Mouse (Mus musculus) hindbrain, embryonic 16.5 days (tissue): ENCODE data around the gene Golga2. TPM values are rescaled to one million over a fixed set of nuclear protein-coding genes. Genes with fewer than 3 reads are reported as not detected.
A peak's percentile ranks its signal among the peaks of the same experiment; 100 is the strongest.

Experiments
- ATAC-seq: fragments of 200-750 bp; cut with Nextera tagmentation; 2 replicates; pipeline ENCODE4 v1.8.0; 2017; ENCODE audit warnings: moderate TSS enrichment, moderate library complexity
- H3K27ac ChIP-seq: fragments of 300-500 bp; sonication (generic); 2 replicates; pipeline ENCODE4 v1.5.1; 2014; ENCODE audit warnings: low read depth, mild to moderate bottlenecking, control low read depth, low read length, moderate library complexity
- H3K27me3 ChIP-seq: fragments of 300-500 bp; sonication (generic); replicated peaks from 2 replicates; pipeline ENCODE4 v1.6.1; 2014; ENCODE audit warnings: low read length; ENCODE audit not compliant: control insufficient read depth, insufficient read depth
- H3K36me3 ChIP-seq: fragments of 300-500 bp; sonication (generic); 2 replicates; pipeline ENCODE4 v1.6.1; 2014; ENCODE audit warnings: mild to moderate bottlenecking, low read length, moderate library complexity, mixed read lengths; ENCODE audit not compliant: control insufficient read depth, insufficient read depth
- H3K4me1 ChIP-seq: fragments of 300-500 bp; sonication (generic); 2 replicates; pipeline ENCODE4 v1.6.1; 2014; ENCODE audit warnings: low read depth, low read length; ENCODE audit not compliant: control insufficient read depth, insufficient read depth
- H3K4me2 ChIP-seq: fragments of 300-500 bp; sonication (generic); 2 replicates; pipeline ENCODE4 v1.6.1; 2014; ENCODE audit warnings: mild to moderate bottlenecking, low read length, control low read depth, moderate library complexity
- H3K4me3 ChIP-seq: fragments of 300-500 bp; sonication (generic); 2 replicates; pipeline ENCODE4 v1.5.1; 2014; ENCODE audit warnings: mild to moderate bottlenecking, low read length, control low read depth, moderate library complexity
- H3K9ac ChIP-seq: fragments of 300-500 bp; sonication (generic); 2 replicates; pipeline ENCODE4 v1.6.1; 2014; ENCODE audit warnings: low read depth, mild to moderate bottlenecking, control low read depth, low read length, moderate library complexity
- H3K9me3 ChIP-seq: fragments of 300-500 bp; sonication (generic); 2 replicates; pipeline ENCODE4 v1.6.1; 2014; ENCODE audit warnings: mild to moderate bottlenecking, low read length, moderate library complexity; ENCODE audit not compliant: control insufficient read depth
- WGBS: fragments of 180-500 bp; shearing (Covaris S2); extraction: QIAGEN DNeasy Blood & Tissue Kit; methylation state at CpG from one replicate; pipeline ENCODE4 v1.1.7; 2014; 5-methylcytosine and 5-hydroxymethylcytosine counted together
- microRNA-seq: library from miRNA; unstranded; fragments of <30 nt; microRNA quantifications from one replicate; pipeline ENCODE4, GENCODE M21; 2017
- polyA plus RNA-seq: library from polyadenylated mRNA; unstranded; fragments of >200 nt; fragmentation: Nextera tagmentation; extraction: Ambion mirVana; gene quantifications from 2 replicates; pipeline ENCODE4 v1.2.1, GENCODE M21; 2015

Golga2 gene
- polyA plus RNA-seq, 1 experiment from 2014 or later = 25.5 TPM

DNA sequence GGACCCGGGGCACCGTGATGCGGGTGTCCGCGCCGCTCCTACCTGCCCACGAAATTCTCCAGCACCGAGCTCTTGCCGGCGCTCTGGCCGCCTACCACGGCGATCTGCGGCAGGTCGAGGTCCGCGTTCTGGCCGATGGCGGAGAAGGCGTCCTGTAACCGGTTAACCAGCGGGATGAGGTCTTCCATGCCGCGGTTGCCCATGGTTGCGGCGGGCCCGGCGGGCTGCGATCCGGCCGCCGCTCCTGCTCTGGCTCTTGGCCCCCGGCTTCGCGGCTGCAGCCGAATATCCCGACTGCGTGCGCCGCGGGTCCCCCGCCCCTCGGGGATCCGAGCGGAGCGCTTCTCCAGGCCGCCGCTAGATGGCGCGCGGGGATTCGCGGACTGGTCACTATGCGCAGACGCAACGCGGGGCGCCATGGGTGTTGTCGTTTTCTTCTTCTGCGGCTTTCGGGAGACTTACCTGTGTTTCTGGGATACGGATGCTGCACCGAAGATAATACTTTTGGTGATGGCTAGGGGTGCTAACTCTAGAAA lies 65.9 kb downstream of the Golga2 start, which contains the start of gene Dnm1:
Gene Dnm1, minus strand, starts transcription at position 332 of the 536 bp plus-strand sequence.
- Histone ChIP-seq H3K9me3 (no peaks in the 10 kb centered on the region), H3K36me3 (0 out of 2 replicates have a peak, but pooled peaks cover under 1% of the 10 kb centered on the region), H3K4me2 (peak within 1 kb of the TSS; percentile 80), H3K9ac (peak within 1 kb of the TSS; percentile 77), H3K4me1 (peaks cover 21% of the 10 kb centered on the region), H3K27ac (peak within 1 kb of the TSS; percentile 95), H3K4me3 (peak within 1 kb of the TSS; percentile 63), H3K27me3 (no peaks in the 10 kb centered on the region)
- whole genome bisulfite sequencing = 0% methylated on average over 51 of the region's 63 CpGs
- peak; percentile 70 for ATAC-seq

DNA sequence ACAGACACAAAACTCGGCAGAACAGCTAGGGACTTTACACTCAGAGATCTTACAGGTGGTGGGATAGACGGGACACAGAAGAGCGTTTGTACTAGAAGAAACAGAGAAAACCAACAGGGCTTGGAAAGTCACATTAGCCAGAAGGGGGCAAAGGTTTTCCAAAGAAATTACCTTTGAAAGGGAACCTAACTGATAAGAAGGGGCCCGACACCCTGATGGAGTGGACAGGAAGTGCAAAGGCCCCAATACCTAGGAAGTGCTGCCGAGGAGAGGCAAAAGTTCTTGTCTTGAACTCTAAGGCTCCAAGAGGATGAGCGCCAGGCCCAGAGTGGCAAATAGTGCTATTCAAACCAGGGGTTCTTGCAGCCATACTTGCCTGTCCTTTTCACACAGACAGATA lies 66.7 kb downstream of the Golga2 start:
- 77% methylated on average over 6 of the region's 6 CpGs for WGBS
- Histone ChIP-seq H3K9me3 (no peaks in the 10 kb centered on the region), H3K4me3 (no peak overlapping the region), H3K27me3 (no peaks in the 10 kb centered on the region), H3K27ac (no peak overlapping the region), H3K4me2 (no peak overlapping the region), H3K4me1 (peaks cover 21% of the 10 kb centered on the region), H3K9ac (no peak overlapping the region), H3K36me3 (no peaks in the 10 kb centered on the region)
- no peak for ATAC-seq

DNA sequence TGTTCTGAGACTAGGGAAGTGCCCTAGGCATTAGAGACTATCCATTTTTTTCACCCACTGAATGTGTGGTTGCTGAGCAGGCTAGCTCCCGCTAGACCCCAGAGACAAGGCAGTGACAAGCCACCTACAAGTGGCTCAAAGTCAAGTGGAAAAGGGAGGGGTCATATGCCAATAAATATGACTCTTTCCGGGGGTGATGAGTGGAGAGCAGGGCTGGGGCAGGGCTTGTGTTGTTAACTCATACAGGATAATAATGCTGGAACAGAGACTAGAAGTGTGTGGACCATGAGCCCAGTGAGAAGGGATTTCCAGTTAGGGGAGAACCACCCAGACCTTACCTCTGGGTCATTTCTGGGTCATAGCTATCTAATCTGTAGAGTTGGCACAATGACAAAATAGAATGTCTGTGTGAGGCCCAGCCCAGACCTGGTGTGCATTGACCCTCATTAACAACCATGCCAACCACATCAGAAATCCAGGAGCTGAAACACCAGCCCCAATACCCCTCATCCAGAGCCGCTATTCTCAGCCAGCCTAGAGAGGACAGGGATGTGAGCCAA lies 67.2 kb downstream of the Golga2 start:
- Histone ChIP-seq H3K4me2 (no peak overlapping the region), H3K9ac (no peak overlapping the region), H3K9me3 (no peaks in the 10 kb centered on the region), H3K27me3 (no peaks in the 10 kb centered on the region), H3K4me3 (no peak overlapping the region), H3K27ac (no peak overlapping the region), H3K36me3 (no peaks in the 10 kb centered on the region), H3K4me1 (peaks cover 21% of the 10 kb centered on the region)
- WGBS = 83% methylated on average over 3 of the region's 3 CpGs
- no peak for ATAC-seq

DNA sequence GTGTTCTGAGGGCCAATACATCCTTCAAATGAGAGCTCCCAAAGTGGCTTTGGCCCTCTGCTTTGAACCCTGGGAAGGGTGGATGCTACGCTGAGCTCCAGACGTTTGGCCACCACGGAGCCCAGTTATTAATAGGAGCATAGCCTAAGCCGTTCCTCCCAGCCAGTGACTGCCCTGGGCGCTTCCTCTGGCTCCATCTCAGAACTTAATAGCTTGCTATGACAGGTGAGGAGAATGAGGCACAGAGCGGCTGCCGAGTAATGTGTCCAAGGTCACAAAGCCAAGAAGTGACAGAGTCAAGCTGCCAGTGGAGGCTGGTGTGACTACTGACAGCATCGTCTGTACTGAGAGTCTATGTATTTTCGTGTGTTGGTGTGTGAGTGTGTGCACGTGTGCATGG lies 69.0 kb downstream of the Golga2 start:
- no peaks in the 10 kb centered on the region for H3K36me3 ChIP-seq
- H3K4me1 ChIP-seq = peaks cover 9% of the 10 kb centered on the region
- H3K27me3 ChIP-seq = no peaks in the 10 kb centered on the region
- H3K9me3 ChIP-seq = no peaks in the 10 kb centered on the region
- no peak overlapping the region for H3K9ac ChIP-seq
- WGBS = 78% methylated on average over 10 of the region's 10 CpGs
- no peak overlapping the region for H3K4me3 ChIP-seq
- H3K4me2 ChIP-seq = no peak overlapping the region
- ATAC-seq = no peak
- H3K27ac ChIP-seq = no peak overlapping the region

Small RNA genes lying within 50 kb of the gene (microRNA-seq; reads per million reads assigned to microRNA genes)
- gene Gm23363 (not detected), gene Mir199b (107 reads per million, percentile 50 among the genes with 10 or more reads in this experiment)

Other genes with a start within 250 kb of the Golga2 start
- gene Fam78a, start 202.5 kb upstream of the Golga2 start, polyA plus RNA-seq = 0.50 and 0.69 TPM in 2 replicates
- gene Plpp7, start 191.9 kb upstream of the Golga2 start, polyA plus RNA-seq = 31.1 and 33.2 TPM in 2 replicates
- gene Prrc2b, start 136.3 kb upstream of the Golga2 start, polyA plus RNA-seq = 49.7 and 66.2 TPM in 2 replicates
- gene Pomt1, start 50.8 kb upstream of the Golga2 start, polyA plus RNA-seq = 32.6 and 34.1 TPM in 2 replicates
- 99.1 and 101 TPM in 2 replicates for gene Uck1, start 27.2 kb upstream of the Golga2 start, polyA plus RNA-seq
- 378 and 447 TPM in 2 replicates for gene Swi5, start 691 bp downstream of the Golga2 start, polyA plus RNA-seq
- 41.1 and 57.5 TPM in 2 replicates for gene Ciz1, start 64.9 kb downstream of the Golga2 start, polyA plus RNA-seq
- gene Dnm1, start 66.0 kb downstream of the Golga2 start, polyA plus RNA-seq = 71.2 and 79.0 TPM in 2 replicates
- gene 1110008P14Rik, start 94.6 kb downstream of the Golga2 start, polyA plus RNA-seq = 161 and 196 TPM in 2 replicates
- gene Lcn2, start 100.9 kb downstream of the Golga2 start, polyA plus RNA-seq = 0.76 and 0.93 TPM in 2 replicates
- 56.4 and 59.8 TPM in 2 replicates for gene Ptges2, start 108.5 kb downstream of the Golga2 start, polyA plus RNA-seq
- gene Naif1, start 163.1 kb downstream of the Golga2 start, polyA plus RNA-seq = 5.1 and 5.2 TPM in 2 replicates
- gene Slc25a25, start 164.1 kb downstream of the Golga2 start, polyA plus RNA-seq = 55.0 and 60.6 TPM in 2 replicates
- 7.3 and 7.9 TPM in 2 replicates for gene Fam102a, start 247.9 kb downstream of the Golga2 start, polyA plus RNA-seq